9 mouse cellular contexts compared by ENCODE assay signal in genomic region chr14:48332660-48333059, GRCm38 (mm10).
A peak's percentile ranks its signal among the peaks of the same experiment; 100 is the strongest.
DNase-seq lines count a peak whose midpoint lies in the region; ATAC-seq lines count a peak whose summit lies in the region.
"Had no signal": no experiment of that assay in that cellular context is flagged by ENCODE, and none has a peak within 500 bp of the region (broad histone marks: within the 10 kb centered on the region; RNA-seq: fewer than 3 reads in every experiment).

No protein-coding gene starts in this region.

- H3K36me3 ChIP-seq in kidney, embryonic 15.5 days: no peaks in the 10 kb centered on the region

- no peak overlapping the region for H3K4me3 ChIP-seq in kidney, embryonic 15.5 days (replicated peaks)

- peak; percentile 54 for DNase-seq in adrenal gland, adult 2 months
- DNase-seq in adrenal gland, postnatal 4 days (ENCODE audit: low spot score in 2 of 2): no peak
- peak; percentile 15 for DNase-seq in ovary, adult 18-20 months (ENCODE audit: low spot score)
- no peak for DNase-seq in ovary, postnatal 10 days (ENCODE audit: low spot score)
- DNase-seq in lung, postnatal 25 days (ENCODE audit: low spot score): peak; percentile 62
- DNase-seq in urinary bladder, postnatal 25 days (ENCODE audit: low spot score): no peak
- DNase-seq: cerebellum, adult 9-10 months had no signal

- H3K27me3 ChIP-seq in kidney, embryonic 15.5 days: no peaks in the 10 kb centered on the region

- no peaks in the 10 kb centered on the region for H3K9me3 ChIP-seq in kidney, embryonic 15.5 days (replicated peaks)

- no peak overlapping the region for H3K4me2 ChIP-seq in kidney, embryonic 15.5 days

- peaks cover 43% of the 10 kb centered on the region for H3K4me1 ChIP-seq in kidney, embryonic 15.5 days

- H3K27ac ChIP-seq in kidney, embryonic 15.5 days: peak overlapping the region; percentile 85

- H3K9ac ChIP-seq in kidney, embryonic 15.5 days: no peak overlapping the region

- ATAC-seq in kidney, embryonic 15.5 days (replicated peaks; ENCODE audit: low FRiP score): peak; percentile 41; the same call in 1 of the 2 replicates
- ATAC-seq in frontal cortex, adult (ENCODE audit: low TSS enrichment): no peak

- WGBS in kidney, embryonic 15.5 days: 21% methylated on average over 4 of the region's 4 CpGs

Comparison
In these comparisons a context has a peak if more than half of its experiments do, and no peak if none do; other contexts are left out.
1. DNase-seq: peak in adrenal gland, adult 2 months (single experiment), ovary, adult 18-20 months (single experiment) and lung, postnatal 25 days (single experiment); none in adrenal gland, postnatal 4 days (0 of 2), ovary, postnatal 10 days (single experiment) and urinary bladder, postnatal 25 days (single experiment).